Mouse (Mus musculus) bone marrow macrophage, adult 2 months (primary cell): ENCODE measurements around the gene Prr29.

ENCODE experiments used
- CTCF ChIP-seq: IDR thresholded peaks from 2 replicates; pipeline ENCODE4 v1.5.1; 2012; ENCODE audit warnings: low read depth, mild to moderate bottlenecking, low read length, moderate library complexity
- POLR2A ChIP-seq: IDR thresholded peaks from 2 replicates; pipeline ENCODE4 v1.6.1; 2012; ENCODE audit warnings: mild to moderate bottlenecking, low read depth, low read length, borderline replicate concordance

GRCm38 (mm10) chr11:106383051-106383790, 17.9 kb downstream of the Prr29 start:
- TF ChIP-seq CTCF (no peak), POLR2A (no peak)
